ENCODE assay signal across 9 mouse cellular contexts in genomic region chr4:155018601-155019335, GRCm38 (mm10). TPM values are rescaled to one million over a fixed set of nuclear protein-coding genes. Genes with fewer than 3 reads are reported as not detected.
A peak's percentile ranks its signal among the peaks of the same experiment; 100 is the strongest.
DNase-seq lines count a peak whose midpoint lies in the region; ATAC-seq and TF ChIP-seq lines count a peak whose summit lies in the region.
"Had no signal": no experiment of that assay in that cellular context is flagged by ENCODE, and none has a peak within 500 bp of the region (broad histone marks: within the 10 kb centered on the region; RNA-seq: fewer than 3 reads in every experiment).

No protein-coding gene starts in this region.

- no peaks in the 10 kb centered on the region for H3K9me3 ChIP-seq in heart, embryonic 11.5 days (replicated peaks; ENCODE audit: control insufficient read depth, low read length)
- no peaks in the 10 kb centered on the region for H3K9me3 ChIP-seq in embryonic facial prominence, embryonic 13.5 days
- H3K9me3 ChIP-seq: liver, embryonic 15.5 days had no signal

- no peak for TF ChIP-seq POLR2A in heart, adult 2 months (IDR thresholded peaks at IDR 0.05; ENCODE audit: insufficient read depth, low read depth, low read length)

- no peak for TF ChIP-seq CTCF in heart, adult 2 months (IDR thresholded peaks at IDR 0.05)

- ATAC-seq in heart, embryonic 11.5 days (replicated peaks; ENCODE audit: insufficient number of reproducible peaks, low FRiP score, low TSS enrichment), result no peak
- no peak for ATAC-seq in embryonic facial prominence, embryonic 13.5 days (ENCODE audit: insufficient number of reproducible peaks, insufficient read depth, low FRiP score, low TSS enrichment, low read depth)
- peak; percentile 43; the same call in 1 of the 2 replicates for ATAC-seq in megakaryocyte-erythroid progenitor cell, adult 5-6 weeks (replicated peaks; ENCODE audit: low FRiP score, low TSS enrichment, poor library complexity, severe bottlenecking)

- peaks cover 4% of the 10 kb centered on the region; the same call in 1 of the 2 replicates for H3K4me1 ChIP-seq in heart, embryonic 11.5 days (ENCODE audit: control insufficient read depth, insufficient read depth, low read length)
- H3K4me1 ChIP-seq in heart, adult 2 months (ENCODE audit: control insufficient read depth, insufficient read depth, low read length), result no peaks in the 10 kb centered on the region
- peaks cover 26% of the 10 kb centered on the region for H3K4me1 ChIP-seq in embryonic facial prominence, embryonic 13.5 days

- H3K9ac ChIP-seq in heart, embryonic 11.5 days (ENCODE audit: low read depth, low read length), result no peak overlapping the region
- no peak overlapping the region for H3K9ac ChIP-seq in heart, adult 2 months (ENCODE audit: low read depth, low read length)
- no peak overlapping the region for H3K9ac ChIP-seq in embryonic facial prominence, embryonic 13.5 days
- H3K9ac ChIP-seq: liver, embryonic 15.5 days had no signal

- intact Hi-C loops in heart, adult 2 months (cut with DNase I), result no loop called here

- peaks cover 21% of the 10 kb centered on the region for H3K27me3 ChIP-seq in heart, embryonic 11.5 days (ENCODE audit: control insufficient read depth, insufficient read depth, low read length)
- no peaks in the 10 kb centered on the region for H3K27me3 ChIP-seq in heart, adult 2 months (ENCODE audit: control insufficient read depth, insufficient read depth, low read length)
- peaks cover 5% of the 10 kb centered on the region for H3K27me3 ChIP-seq in embryonic facial prominence, embryonic 13.5 days

- WGBS in heart, embryonic 11.5 days (ENCODE audit: insufficient replicate concordance), result 4% methylated on average over 15 of the region's 15 CpGs
- 5% methylated on average over 15 of the region's 15 CpGs for WGBS in heart, adult 2 months
- 6% methylated on average over 15 of the region's 15 CpGs for WGBS in embryonic facial prominence, embryonic 13.5 days

- H3K4me3 ChIP-seq in heart, embryonic 11.5 days (ENCODE audit: low read depth, low read length), result peak overlapping the region; percentile 14; the same call in 1 of the 2 replicates
- no peak overlapping the region for H3K4me3 ChIP-seq in heart, adult 2 months
- no peak overlapping the region; the same call in 1 of the 2 replicates for H3K4me3 ChIP-seq in embryonic facial prominence, embryonic 13.5 days
- H3K4me3 ChIP-seq: liver, embryonic 15.5 days had no signal

- no peak for TF ChIP-seq EP300 in heart, adult 2 months (IDR thresholded peaks at IDR 0.05; ENCODE audit: insufficient read depth, low read depth, low read length)

- H3K36me3 ChIP-seq in heart, embryonic 11.5 days (ENCODE audit: control insufficient read depth, insufficient read depth, low read length), result no peaks in the 10 kb centered on the region
- no peaks in the 10 kb centered on the region for H3K36me3 ChIP-seq in heart, adult 2 months (ENCODE audit: control insufficient read depth, insufficient read depth, low read length)
- no peaks in the 10 kb centered on the region for H3K36me3 ChIP-seq in embryonic facial prominence, embryonic 13.5 days
- H3K36me3 ChIP-seq: liver, embryonic 15.5 days had no signal

- no peaks in the 10 kb centered on the region for H3K79me2 ChIP-seq in heart, adult 2 months (replicated peaks; ENCODE audit: control insufficient read depth, insufficient read depth, low read length)

- no peak overlapping the region; the same call in 1 of the 2 replicates for H3K4me2 ChIP-seq in heart, embryonic 11.5 days
- peak overlapping the region; percentile 46 for H3K4me2 ChIP-seq in embryonic facial prominence, embryonic 13.5 days
- H3K4me2 ChIP-seq: liver, embryonic 15.5 days had no signal

- no peak for DNase-seq in heart, adult 2 months
- peak; percentile 50 for DNase-seq in adrenal gland, postnatal 14 days
- peak; percentile 27 for DNase-seq in induced T-regulatory cell, adult 2 months (ENCODE audit: low read depth)
- DNase-seq in yolk sac, embryonic 10.5 days (ENCODE audit: low spot score), result peak; percentile 28
- no peak for DNase-seq in layer of hippocampus, adult 8-10 months (ENCODE audit: low spot score in 2 of 2)

- no peak overlapping the region for H3K27ac ChIP-seq in heart, embryonic 11.5 days (ENCODE audit: low read depth, low read length)
- no peak overlapping the region for H3K27ac ChIP-seq in heart, adult 2 months
- H3K27ac ChIP-seq in embryonic facial prominence, embryonic 13.5 days, result no peak overlapping the region
- H3K27ac ChIP-seq: liver, embryonic 15.5 days had no signal

RNA-seq across cellular contexts. Expression of gene Plch2, which starts 37.8 kb away (rescaled TPM):
- 0.13 and 0.30 TPM in 2 replicates for polyA plus RNA-seq in heart, embryonic 11.5 days (2014; fragmentation: Nextera tagmentation; extraction: Ambion mirVana)
- total RNA-seq in heart, adult 2 months (2021), result not detected
- polyA plus RNA-seq in heart, adult 2 months (2012; rRNA removed), result 0.06 and 1.1 TPM in 2 replicates
- total RNA-seq in adrenal gland, postnatal 14 days (2021), result 0.33 and 0.83 TPM in 2 replicates
- polyA plus RNA-seq in embryonic facial prominence, embryonic 13.5 days (2015; fragmentation: Nextera tagmentation; extraction: Ambion mirVana), result 11.2 and 12.8 TPM in 2 replicates
- total RNA-seq in megakaryocyte-erythroid progenitor cell, adult 5-6 weeks (2014; fragmentation: Nextera tagmentation), result 0.33 and 3.2 TPM in 2 replicates
- total RNA-seq in megakaryocyte-erythroid progenitor cell, adult 5-6 weeks (2017), result not detected in 2 replicates
- 100 to 1,000 TPM in 1 of 4 experiments, 10 to 100 TPM in 3; 85.1 to 110 (median 94.9) TPM for total RNA-seq in layer of hippocampus, adult 8-10 months (2022)
- polyA plus RNA-seq: liver, embryonic 15.5 days had no signal

RNA-seq across cellular contexts. Expression of gene Pex10, which starts 48.0 kb away (rescaled TPM):
- polyA plus RNA-seq in heart, embryonic 11.5 days (2014; fragmentation: Nextera tagmentation; extraction: Ambion mirVana), result 4.1 and 9.9 TPM in 2 replicates
- total RNA-seq in heart, adult 2 months (2021), result 10 to 100 TPM; 18.4 to 19.4 TPM
- 26.5 and 26.7 TPM in 2 replicates for polyA plus RNA-seq in heart, adult 2 months (2012; rRNA removed)
- total RNA-seq in adrenal gland, postnatal 14 days (2021), result 23.7 and 24.2 TPM in 2 replicates
- 22.2 and 26.4 TPM in 2 replicates for polyA plus RNA-seq in embryonic facial prominence, embryonic 13.5 days (2015; fragmentation: Nextera tagmentation; extraction: Ambion mirVana)
- total RNA-seq in megakaryocyte-erythroid progenitor cell, adult 5-6 weeks (2014; fragmentation: Nextera tagmentation), result 8.1 and 9.0 TPM in 2 replicates
- total RNA-seq in megakaryocyte-erythroid progenitor cell, adult 5-6 weeks (2017), result 5.8 and 6.4 TPM in 2 replicates
- 10 to 100 TPM; 18.2 to 25.4 (median 21.9) TPM for total RNA-seq in layer of hippocampus, adult 8-10 months (2022)

RNA-seq across cellular contexts. Expression of gene Pank4, which starts 54.8 kb away (rescaled TPM):
- polyA plus RNA-seq in heart, embryonic 11.5 days (2014; fragmentation: Nextera tagmentation; extraction: Ambion mirVana), result 40.6 and 45.0 TPM in 2 replicates
- total RNA-seq in heart, adult 2 months (2021), result 10 to 100 TPM; 40.7 to 43.9 TPM
- 59.6 and 81.2 TPM in 2 replicates for polyA plus RNA-seq in heart, adult 2 months (2012; rRNA removed)
- total RNA-seq in adrenal gland, postnatal 14 days (2021), result 27.9 and 30.2 TPM in 2 replicates
- polyA plus RNA-seq in embryonic facial prominence, embryonic 13.5 days (2015; fragmentation: Nextera tagmentation; extraction: Ambion mirVana), result 48.3 and 54.1 TPM in 2 replicates
- total RNA-seq in megakaryocyte-erythroid progenitor cell, adult 5-6 weeks (2014; fragmentation: Nextera tagmentation), result 71.5 and 97.3 TPM in 2 replicates
- total RNA-seq in megakaryocyte-erythroid progenitor cell, adult 5-6 weeks (2017), result 34.6 and 35.9 TPM in 2 replicates
- total RNA-seq in layer of hippocampus, adult 8-10 months (2022), result 10 to 100 TPM; 34.4 to 46.8 (median 42.3) TPM

RNA-seq across cellular contexts. Expression of gene Hes5, which starts 58.0 kb away (rescaled TPM):
- 0.56 TPM in 1 of 2 replicates, not detected in the other for polyA plus RNA-seq in heart, embryonic 11.5 days (2014; fragmentation: Nextera tagmentation; extraction: Ambion mirVana)
- not detected for total RNA-seq in heart, adult 2 months (2021)
- 0.10 TPM in 1 of 2 replicates, not detected in the other for polyA plus RNA-seq in heart, adult 2 months (2012; rRNA removed)
- total RNA-seq in adrenal gland, postnatal 14 days (2021), result not detected in 2 replicates
- polyA plus RNA-seq in embryonic facial prominence, embryonic 13.5 days (2015; fragmentation: Nextera tagmentation; extraction: Ambion mirVana), result 4.2 and 6.0 TPM in 2 replicates
- total RNA-seq in megakaryocyte-erythroid progenitor cell, adult 5-6 weeks (2014; fragmentation: Nextera tagmentation), result not detected in 2 replicates
- total RNA-seq in megakaryocyte-erythroid progenitor cell, adult 5-6 weeks (2017), result not detected in 2 replicates
- 10 to 100 TPM; 15.1 to 33.7 (median 22.6) TPM for total RNA-seq in layer of hippocampus, adult 8-10 months (2022)

Comparison
In these comparisons a context has a peak if more than half of its experiments do, and no peak if none do; other contexts are left out.
1. DNase-seq: peak in adrenal gland, postnatal 14 days (single experiment), induced T-regulatory cell, adult 2 months (single experiment) and yolk sac, embryonic 10.5 days (single experiment); none in heart, adult 2 months (0 of 2) and layer of hippocampus, adult 8-10 months (0 of 2).
2. RNA of gene Plch2, which starts 37.8 kb away (total RNA-seq): 85.1 to 110 TPM in layer of hippocampus, adult 8-10 months; 0.33 to 0.83 TPM in adrenal gland, postnatal 14 days, 0.33 to 3.2 TPM in megakaryocyte-erythroid progenitor cell, adult 5-6 weeks and not detected in heart, adult 2 months; every median in the first group is over 10 times any median in the second.